Mouse (Mus musculus): ENCODE measurements at regions not wholly inside any gene's neighbourhood (a gene's known extent, or its start where the extent isn't known, plus 50 kb on each side); places are given as distances from the start of the nearest gene placed in this dataset.

DNA sequence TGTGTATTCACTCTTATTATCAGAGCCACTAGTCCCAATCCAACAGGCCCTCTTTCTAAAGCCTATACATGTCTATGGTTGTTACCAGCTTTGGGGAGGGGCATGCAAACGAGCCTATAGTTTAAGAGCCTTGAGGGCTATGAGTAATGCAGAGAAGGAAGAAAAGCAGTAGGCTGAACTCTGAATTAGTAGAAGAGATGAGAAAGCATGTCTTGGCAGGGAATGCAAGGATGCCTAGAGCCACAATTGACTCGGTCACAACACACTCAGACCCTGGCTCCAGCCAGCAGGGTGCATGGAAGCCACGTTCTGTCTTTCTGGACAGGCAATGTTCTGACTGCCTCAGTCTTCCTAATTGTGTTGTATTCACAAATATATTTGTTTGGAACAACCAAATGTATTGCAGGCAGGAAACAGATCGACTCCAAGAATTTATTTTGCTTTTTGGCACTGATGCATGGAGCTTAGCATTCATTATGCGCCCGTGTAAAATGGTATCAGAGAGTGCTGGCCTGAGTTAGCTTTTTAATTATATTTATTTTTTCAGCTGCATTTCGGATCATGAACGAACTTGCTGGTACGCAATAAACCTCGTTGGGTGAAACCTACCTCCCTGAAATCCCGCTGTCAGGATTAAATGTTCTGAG is 110.2 kb downstream of the Rybp start:
- no peak for DNase-seq (ENCODE audit: low read depth)

DNA sequence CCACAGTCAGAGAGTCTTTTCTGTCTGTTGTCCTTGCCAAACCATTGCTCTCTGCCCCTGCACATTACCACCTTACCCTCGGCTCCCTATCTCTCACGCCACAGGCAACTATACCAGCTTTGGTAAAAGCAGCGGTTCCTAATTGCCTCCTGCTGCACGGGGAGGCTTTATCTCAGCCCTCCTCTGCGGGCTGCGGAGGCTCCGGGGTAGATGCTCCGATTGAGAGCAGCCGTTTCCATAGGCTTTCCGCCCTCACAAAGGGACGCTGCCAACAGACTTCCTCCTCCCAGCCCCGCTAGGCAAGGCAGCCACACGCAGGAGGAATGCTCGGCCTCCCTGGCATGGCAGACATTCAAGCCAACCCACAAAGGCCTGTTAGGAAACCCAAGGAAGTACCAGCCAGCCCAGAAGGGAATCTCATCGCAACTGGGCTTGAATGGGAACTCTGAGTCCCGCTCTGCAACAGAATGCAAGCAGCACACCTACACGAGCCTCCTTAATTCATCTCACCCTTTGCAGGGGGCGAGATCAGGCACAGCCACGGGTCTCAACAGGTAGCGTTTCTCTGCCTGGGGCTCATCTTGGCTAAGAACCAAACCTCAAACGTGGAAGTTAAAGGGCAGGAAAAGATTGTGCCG is 116.5 kb downstream of the Rybp start:
- DNase-seq (ENCODE audit: low read depth) = no peak

DNA sequence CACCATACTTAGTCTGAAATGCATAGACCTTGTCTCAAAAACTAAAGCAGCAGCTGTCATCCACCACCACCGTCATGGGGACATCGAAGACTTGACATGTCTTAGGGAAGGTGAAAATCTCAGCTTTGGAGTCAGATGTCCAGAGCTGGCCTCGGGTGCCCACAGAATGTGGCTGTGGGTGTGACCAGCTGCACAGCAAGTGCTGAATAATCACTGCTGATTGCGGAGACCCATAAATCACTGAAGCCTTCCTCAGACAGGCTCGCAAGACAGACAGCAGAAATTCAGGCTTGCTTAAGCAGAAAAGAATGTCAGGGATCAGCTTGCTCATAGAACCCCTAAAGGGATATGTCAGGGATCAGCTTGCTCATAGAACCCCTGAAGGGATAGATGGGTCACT is 120.0 kb downstream of the Rybp start:
- no peak for DNase-seq (ENCODE audit: low read depth)

DNA sequence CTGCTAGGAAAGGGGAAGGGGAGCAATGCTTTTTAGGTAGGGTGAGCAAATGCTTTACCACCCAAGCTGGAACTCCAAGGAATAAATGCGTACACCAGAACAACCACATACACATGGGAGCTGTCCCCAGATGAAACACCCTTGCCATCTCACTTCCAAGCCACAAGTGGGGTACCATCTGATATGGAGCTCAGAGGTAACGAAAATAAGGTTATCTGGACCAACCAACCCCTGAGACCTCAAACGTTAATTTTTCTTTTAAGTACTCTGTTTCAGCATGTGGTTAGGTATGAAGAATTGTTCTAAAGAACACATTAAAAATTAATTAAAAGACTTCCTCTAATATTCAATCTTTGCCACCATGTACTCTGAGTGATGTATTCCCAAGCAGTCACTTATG is 121.5 kb downstream of the Rybp start:
- DNase-seq (ENCODE audit: low read depth) = no peak

DNA sequence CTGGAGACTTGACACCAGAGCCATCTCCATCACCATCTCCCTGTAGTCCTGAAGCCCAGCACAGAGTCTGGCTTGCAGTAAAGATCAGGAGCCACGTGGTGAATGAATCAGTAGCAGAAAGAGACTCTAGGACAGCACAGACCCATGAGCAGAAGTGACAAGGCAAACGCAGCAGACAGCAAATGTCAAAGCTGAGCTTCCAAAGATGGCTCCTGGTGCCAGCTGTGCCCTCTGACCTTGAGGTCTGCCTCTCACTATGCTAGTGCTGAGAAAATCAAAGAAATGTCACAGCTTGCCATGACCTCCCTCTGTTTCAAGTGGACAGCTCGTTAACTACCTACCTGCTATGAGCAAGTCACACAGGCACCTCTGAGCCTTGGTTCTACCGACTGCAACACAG is 123.1 kb downstream of the Rybp start:
- no peak for DNase-seq (ENCODE audit: low read depth)

DNA sequence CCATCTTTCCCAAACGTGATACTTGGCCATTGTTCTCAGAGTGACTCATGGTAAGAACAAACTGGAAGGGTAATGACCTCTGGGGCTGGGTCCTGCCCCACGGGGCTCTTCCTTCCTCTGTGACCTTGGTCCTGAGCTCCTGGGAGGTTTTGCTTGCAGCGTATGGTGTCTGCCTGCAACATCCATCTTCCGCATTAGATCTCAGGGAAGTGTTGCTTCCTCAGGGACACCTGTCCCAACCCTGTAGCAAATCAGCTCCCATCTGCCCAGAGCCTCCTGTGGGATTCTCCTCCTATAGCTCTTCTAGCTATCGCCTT is 123.5 kb downstream of the Rybp start:
- DNase-seq (ENCODE audit: low read depth) = no peak

DNA sequence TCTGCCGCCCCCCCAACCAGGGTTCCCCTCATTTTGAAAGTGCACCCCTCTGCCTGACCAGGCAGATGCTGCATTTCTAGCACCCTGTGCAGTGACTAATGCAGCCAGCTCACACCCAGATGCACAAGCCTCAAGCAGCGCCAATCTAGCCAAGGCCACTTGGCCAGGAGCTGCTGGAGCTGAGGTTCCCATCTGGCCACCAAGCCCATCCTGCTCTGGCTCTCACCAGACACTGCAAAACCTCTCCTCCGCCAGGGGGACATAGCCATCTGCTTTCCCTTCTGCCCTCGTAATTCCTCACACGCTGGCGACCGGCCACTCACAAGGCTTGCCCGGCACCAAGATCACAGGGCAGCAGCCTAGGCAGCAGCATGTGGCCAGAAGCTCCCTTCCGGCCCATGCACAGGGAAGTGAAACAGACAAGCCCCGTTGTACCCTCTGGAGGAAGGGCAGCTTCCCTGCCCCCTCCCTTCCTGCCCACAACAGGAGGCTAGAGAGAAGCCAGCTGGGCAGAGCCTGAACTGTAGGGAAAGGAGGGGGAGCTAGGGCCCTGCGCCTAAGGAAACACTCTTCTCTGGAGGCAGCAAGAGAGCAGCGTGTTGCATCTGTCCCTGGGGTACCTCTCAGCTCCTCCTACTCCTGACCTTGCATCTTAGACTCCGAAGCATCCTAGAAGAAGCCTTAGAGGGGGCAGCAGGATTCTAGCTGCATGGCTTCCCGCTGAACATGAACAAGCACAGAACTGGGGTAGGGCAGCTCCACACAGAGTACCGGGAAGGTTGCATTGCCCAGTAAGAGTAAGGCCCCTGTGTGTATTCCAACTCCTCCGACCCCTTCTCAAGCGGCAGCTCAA is 124.1 kb downstream of the Rybp start:
- DNase-seq (ENCODE audit: low read depth) = peak; percentile 3

DNA sequence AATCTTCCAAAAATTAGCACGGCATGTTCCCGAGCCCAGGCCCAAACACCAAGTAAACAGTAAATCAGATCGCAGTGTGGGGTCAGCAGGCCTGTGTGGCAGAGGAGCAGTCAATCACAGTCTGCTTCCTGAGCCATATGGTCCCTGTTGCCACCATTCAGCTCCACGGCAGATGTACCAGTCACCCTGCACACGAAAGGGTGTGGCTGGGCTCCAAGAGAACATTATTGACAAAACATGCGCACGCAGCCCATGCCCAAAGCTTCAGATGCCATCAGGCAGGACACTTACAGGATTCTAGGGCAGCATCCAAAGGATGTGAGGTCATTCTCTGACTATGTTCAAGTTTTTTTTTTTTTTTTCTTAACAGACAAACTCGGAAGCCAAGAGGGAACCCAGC is 126.6 kb downstream of the Rybp start:
- no peak for DNase-seq (ENCODE audit: low read depth)

DNA sequence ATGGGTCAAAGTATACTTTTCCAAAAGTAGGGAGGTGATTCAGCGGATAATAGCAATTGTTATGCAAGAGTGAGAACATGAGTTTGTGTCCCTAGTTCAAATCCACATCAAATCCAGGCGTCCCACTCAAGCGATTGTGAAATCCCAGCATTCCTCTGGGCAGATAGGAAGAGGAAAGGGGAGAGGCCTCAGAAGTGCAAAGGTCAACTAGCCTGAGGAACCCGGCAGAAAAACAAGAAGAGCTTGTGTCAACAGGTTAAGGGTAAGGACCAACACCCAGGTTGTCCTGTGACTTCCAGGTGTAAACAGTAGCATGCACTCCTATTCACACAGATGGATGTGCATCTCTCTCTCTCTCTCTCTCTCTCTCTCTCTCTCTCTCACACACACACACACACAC is 127.5 kb downstream of the Rybp start:
- no peak for DNase-seq (ENCODE audit: low read depth)

DNA sequence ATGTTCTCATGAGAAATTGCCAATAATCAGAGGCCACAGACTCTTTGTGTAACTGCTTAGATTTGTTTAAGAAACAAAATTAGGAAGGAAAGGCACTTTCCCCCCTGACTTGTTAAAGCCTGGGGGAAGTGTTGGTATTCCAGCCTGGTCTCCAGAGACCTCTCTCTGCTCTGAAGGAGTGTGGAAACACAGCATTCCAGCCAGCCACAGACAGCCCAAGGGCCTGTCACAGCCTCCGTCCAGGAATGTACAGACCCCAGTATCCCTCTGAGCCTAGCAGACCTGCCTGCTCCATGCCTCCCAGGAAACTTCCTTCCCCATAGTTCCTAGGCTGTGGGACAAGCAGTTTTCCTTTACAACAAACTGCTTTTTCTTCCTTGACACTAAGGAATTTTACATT is 128.0 kb downstream of the Rybp start:
- DNase-seq (ENCODE audit: low read depth) = no peak

DNA sequence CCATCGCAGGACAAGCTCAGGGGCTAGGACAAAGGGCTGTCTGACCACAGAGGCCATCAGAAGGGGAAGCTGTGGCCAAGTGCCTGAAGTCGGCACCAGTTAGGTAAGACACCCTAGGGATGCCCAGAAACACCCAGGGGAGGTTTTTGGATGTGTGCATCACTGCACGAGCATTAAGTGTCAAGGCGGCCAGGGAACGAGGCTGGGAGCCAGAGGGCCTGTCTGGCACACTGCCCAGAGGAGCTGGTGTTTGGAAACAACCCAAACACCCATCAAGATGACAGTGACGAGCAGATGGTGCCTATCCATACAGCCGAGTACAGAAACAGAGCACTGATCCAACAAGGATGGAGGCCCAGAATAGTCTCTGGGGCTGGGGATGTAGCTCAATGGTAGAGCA is 130.0 kb downstream of the Rybp start:
- DNase-seq (ENCODE audit: low read depth) = no peak

DNA sequence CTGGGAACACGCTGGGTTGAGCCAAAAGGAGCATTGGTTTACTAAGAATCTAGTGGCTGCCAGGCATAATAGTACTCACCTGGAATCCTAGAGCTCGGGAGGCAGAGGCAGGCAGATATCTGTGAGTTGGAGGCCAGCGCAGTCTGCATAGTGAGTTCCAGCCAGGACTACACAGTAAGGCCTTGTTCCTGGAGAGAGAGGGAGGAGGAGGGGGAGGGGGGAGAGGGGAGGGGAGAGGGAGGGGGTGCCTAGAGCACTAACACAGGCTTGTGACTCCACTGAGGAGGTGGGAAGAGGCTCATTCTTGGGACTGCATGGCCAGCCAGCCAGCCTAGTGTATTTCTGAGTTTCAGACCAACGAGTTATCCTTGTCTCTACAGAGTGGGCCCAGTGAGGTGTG is 131.1 kb downstream of the Rybp start:
- no peak for DNase-seq (ENCODE audit: low read depth)

DNA sequence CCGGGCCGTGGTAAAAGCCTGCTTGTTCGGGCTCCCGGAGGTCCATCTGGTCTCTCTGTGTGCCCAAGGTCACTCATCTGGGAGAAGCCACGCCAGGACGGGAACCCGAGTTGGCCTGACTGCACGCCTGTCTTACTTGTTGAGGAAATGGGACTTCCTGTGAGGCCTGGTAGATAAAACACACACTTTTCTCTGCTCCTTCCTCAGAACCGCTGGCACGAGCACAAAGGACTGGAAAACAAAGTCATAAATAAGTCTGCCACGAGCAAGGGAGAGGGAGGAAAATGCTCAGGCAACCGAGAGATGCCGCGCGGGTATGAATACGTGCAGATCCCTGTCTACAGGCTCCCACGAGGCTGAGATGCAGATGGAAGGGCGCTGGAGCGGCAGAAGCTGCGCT is 131.6 kb downstream of the Rybp start:
- no peak for DNase-seq (ENCODE audit: low read depth)

DNA sequence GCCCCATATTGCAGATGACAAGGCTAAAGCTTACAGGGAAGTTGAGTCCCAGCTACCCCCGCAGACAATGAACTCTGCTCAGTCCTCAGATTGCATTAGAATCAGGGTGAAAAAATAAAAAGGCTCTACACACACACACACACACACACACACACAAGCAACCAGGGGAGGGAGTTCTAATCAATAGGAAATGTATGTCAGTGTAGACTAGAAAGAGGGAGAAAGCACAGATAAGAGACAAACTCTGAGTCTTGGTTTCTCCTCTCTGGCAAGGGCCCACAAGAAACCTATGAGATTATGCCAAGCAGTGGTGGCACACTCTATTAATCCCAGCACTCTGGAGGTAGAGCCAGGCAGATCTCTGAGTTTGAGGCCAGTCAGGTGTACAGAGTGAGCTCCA is 135.8 kb downstream of the Rybp start:
- no peak for DNase-seq (ENCODE audit: low read depth)

DNA sequence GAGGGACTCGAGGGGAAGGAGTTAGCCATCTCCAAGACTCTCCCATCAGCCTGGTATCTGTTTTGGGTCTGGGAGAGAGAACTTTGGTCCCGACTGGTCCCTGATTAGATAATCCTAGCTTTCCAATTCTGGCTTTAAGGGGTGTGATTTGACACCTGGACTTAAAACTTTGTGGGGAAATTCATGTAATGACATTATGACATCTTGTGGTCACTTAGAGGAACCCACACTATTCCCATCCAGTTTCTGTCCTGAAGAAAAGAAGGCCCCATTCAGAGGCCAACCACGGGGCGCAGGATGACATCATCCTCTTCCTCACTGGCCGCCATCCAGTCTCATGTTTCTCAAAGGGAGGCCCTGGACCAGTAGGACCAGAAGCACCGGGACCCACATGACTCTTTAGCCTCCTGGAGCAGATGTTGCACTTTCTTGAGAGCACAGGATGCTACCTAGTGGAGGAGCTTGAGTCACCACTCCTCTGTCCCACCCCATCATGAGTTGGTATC is 136.5 kb downstream of the Rybp start:
- no peak for DNase-seq (ENCODE audit: low read depth)

DNA sequence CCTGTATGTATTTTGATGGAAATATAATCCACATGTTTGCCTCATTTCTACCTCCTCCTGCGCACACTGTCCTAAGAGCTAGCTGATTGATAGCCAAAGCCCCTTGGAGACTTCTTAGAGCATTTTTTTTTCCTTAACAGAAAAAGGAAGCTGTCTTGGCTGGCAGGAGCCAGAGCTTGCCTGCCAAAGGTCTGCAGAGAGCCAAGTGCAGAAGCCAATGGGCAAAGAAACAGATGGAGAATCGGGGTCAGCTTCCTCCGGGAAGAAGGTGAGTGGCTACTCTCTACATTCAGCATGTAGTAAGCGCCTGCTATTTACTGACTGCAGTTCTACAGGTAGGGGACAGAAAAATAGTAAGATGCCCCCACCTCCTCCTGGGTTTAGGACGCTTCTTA is 137.8 kb downstream of the Rybp start:
- no peak for DNase-seq (ENCODE audit: low read depth)

DNA sequence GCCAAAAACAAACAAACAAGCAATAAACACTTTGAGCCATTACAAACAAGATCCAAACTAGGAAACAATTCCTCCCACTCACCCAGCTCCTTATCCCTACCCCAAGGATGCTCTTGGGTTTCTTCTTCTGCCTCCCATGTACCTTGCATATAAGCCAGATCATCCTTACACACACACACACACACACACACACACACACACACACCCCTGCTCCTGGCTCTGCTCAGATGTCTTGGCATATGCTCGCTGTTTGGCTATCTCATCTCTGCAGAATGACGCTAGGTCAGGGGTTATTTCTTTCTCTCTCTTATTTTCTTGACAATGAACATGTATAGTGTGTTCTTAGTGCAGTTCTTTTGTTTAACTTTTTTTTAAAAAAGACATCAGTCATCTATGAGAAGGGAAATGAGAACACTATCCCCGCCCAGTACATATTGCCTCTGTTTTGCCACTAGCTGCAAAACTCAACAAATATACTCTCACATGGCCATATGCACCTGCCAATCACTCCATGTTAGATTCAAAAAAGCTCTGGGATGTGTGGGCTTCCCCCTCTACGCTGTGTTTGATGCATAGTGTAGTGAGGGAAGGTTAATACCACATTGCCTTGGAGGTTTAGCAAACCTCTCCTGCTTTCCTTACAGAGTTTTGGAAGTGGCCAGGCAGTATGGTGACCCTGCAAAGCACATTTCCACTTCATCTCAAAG is 138.4 kb downstream of the Rybp start:
- no peak for DNase-seq (ENCODE audit: low read depth)

DNA sequence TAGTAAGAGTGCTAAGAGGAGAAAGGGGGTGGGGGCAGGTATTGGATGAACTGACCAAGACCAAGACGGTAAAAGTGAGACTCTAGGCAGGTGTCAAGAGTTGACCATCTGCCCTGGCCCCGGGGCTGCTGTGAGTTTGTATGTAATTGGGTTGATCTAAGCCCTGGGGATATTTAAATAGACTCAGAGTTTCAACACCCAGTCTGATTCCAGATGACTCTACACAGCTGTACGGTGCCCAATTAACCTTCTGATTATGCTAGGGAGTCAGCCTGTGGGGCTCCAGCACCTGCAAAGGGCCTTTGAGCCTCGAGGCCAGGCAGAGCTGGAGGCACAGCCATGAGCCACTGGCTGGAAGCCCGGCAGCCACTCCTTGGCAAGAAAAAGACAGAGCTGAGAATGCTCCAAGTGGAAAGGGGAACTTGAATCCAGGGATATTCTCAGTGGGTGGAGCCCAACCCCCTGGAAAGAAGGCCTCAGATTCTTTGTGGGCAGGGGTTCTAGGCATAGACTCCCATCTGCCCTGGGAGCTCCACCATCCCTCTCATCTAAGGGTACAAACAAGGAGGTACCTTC is 140.8 kb downstream of the Rybp start:
- no peak for DNase-seq (ENCODE audit: low read depth)

DNA sequence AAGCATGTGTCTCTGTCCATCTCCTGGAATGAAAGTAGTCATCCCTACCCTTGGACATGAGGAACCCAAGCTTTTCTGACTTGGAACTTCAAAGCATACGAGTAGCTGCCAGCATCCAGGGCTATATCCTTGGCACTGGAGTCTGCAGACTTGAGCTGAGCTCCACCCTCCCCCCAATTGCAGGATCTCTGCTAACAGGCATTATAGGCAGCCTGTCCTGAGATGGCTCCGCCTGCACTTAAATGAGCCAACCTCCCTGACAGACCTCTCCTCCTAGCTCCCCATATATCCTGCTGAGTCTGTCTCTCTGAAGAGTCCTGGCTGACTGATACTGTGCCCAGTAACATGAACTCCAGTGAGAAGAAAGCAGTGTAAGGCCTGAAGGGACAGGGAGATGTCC is 141.4 kb downstream of the Rybp start:
- DNase-seq (ENCODE audit: low read depth) = no peak

DNA sequence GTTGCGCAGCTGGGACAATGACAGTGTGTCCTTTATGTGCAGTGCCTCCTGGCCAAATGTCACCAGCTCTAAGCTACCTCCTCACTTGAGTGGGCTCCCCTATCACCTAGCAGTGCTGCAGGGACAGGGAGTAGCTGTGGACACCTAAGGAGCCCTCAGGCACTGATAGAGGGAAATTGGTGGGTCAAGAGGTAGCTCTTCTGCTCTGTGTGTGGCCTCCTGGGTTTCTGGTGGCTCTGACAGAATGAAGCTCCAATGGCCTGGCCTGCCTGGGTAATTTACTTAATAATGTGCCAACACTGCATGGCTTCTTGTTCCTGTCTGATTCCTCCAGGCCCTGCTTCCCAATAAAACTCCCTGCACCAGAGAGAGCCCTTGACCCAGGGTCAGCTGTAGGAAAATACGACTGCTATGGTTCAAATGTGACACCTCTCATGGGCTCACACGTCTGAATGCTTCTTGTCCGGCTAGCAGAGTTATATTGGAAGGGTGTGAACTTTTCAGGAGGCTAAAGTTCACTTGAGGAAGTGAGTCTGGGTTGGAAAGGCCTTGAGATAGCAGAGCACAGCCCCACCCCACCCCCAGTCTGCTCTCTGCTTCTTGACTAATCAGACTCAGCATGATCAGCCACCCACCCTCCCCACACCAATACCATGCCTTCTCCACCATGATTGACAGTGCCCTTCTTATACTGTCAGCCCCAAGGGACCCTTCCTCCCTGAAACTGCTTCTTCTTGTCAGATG is 142.6 kb downstream of the Rybp start:
- DNase-seq (ENCODE audit: low read depth) = no peak

DNA sequence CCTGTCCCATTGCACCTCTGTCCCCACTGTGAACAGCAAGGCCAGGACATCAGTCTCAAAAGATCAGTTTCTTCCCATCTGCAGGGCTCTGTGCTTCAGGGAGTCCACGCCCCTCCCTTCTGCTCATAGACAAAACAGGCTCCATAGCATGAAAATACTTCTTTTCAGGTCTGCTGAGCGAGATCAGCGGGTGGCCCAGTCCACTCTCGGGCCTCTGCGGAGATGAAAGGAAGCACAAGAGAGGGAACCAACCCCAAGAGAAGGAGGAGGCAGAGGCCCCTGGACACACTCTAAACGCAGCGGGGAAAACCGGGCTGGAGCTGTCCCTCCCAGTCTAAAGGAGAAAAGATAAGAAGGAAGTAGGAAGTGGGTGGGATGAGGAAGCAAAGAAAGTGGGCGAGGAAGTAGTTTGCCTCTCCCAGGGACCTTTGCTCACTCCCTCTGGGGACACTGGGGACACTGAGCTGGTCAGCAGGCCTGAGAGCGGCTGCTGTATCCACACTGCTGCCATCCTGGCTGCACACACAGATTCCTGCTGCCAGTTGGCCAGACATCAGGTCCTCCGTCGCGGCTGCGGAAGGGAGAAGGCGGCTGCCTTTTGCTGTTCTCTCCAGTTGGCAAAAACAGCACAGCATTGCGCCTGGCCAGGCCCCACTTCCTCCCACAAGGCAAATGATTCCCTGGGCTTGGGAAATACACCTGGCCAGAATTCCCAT is 143.5 kb downstream of the Rybp start:
- no peak for DNase-seq (ENCODE audit: low read depth)
